Mouse (Mus musculus) heart, embryonic 15.5 days (tissue): ENCODE measurements at regions not wholly inside any gene's neighbourhood (a gene's known extent, or its start where the extent isn't known, plus 50 kb on each side); places are given as distances from the start of the nearest gene placed in this dataset.

ENCODE experiments used
- ATAC-seq: fragments of 200-750 bp; cut with Nextera tagmentation; replicated peaks from 2 replicates; pipeline ENCODE4 v1.8.0; 2017; ENCODE audit warnings: low read depth, moderate TSS enrichment; ENCODE audit not compliant: insufficient number of reproducible peaks, insufficient read depth, low FRiP score
- H3K27ac ChIP-seq: fragments of 300-500 bp; sonication (generic); 2 replicates; pipeline ENCODE4 v1.5.1; 2015; ENCODE audit warnings: mild to moderate bottlenecking, inconsistent platforms
- H3K27me3 ChIP-seq: fragments of 300-500 bp; sonication (generic); 2 replicates; pipeline ENCODE4 v1.6.1; 2015; ENCODE audit warnings: inconsistent platforms
- H3K36me3 ChIP-seq: fragments of 300-500 bp; sonication (generic); 2 replicates; pipeline ENCODE4 v1.6.1; 2015; ENCODE audit warnings: mild to moderate bottlenecking, inconsistent platforms
- H3K4me1 ChIP-seq: fragments of 300-500 bp; sonication (generic); replicated peaks from 2 replicates; pipeline ENCODE4 v1.6.1; 2015; ENCODE audit warnings: inconsistent platforms
- H3K4me2 ChIP-seq: fragments of 300-500 bp; sonication (generic); 2 replicates; pipeline ENCODE4 v1.6.1; 2015; ENCODE audit warnings: inconsistent platforms, mild to moderate bottlenecking, moderate library complexity
- H3K4me3 ChIP-seq: fragments of 300-500 bp; sonication (generic); 2 replicates; pipeline ENCODE4 v1.5.1; 2015; ENCODE audit warnings: mild to moderate bottlenecking, inconsistent platforms
- H3K9ac ChIP-seq: fragments of 300-500 bp; sonication (generic); 2 replicates; pipeline ENCODE4 v1.6.1; 2015; ENCODE audit warnings: mild to moderate bottlenecking, inconsistent platforms
- H3K9me3 ChIP-seq: fragments of 300-500 bp; sonication (generic); replicated peaks from 2 replicates; pipeline ENCODE4 v1.6.1; 2016; ENCODE audit warnings: inconsistent platforms
- WGBS: fragments of 180-500 bp; shearing (Covaris S2); methylation state at CpG from one replicate; pipeline ENCODE4 v1.1.7; 2015; ENCODE audit warnings: mixed read lengths; 5-methylcytosine and 5-hydroxymethylcytosine counted together

GRCm38 (mm10) chr13:45286651-45287050, 102.9 kb upstream of the Mylip start:
- no peaks in the 10 kb centered on the region for H3K36me3 ChIP-seq
- H3K4me2 ChIP-seq = no peak overlapping the region
- H3K4me1 ChIP-seq = no peaks in the 10 kb centered on the region
- H3K27ac ChIP-seq = no peak overlapping the region
- no peak overlapping the region for H3K4me3 ChIP-seq
- 90% methylated on average over 2 of the region's 2 CpGs for WGBS
- no peaks in the 10 kb centered on the region for H3K27me3 ChIP-seq
- no peak for ATAC-seq
- no peaks in the 10 kb centered on the region for H3K9me3 ChIP-seq
- H3K9ac ChIP-seq = no peak overlapping the region

- H3K4me1 ChIP-seq = no peaks in the 10 kb centered on the region
- no peak overlapping the region for H3K27ac ChIP-seq
- 90% methylated on average over 4 of the region's 4 CpGs for WGBS
- H3K27me3 ChIP-seq = no peaks in the 10 kb centered on the region
- no peaks in the 10 kb centered on the region for H3K36me3 ChIP-seq
- ATAC-seq = no peak
- H3K9me3 ChIP-seq = no peaks in the 10 kb centered on the region
- H3K4me2 ChIP-seq = no peak overlapping the region
- no peak overlapping the region for H3K9ac ChIP-seq
- H3K4me3 ChIP-seq = no peak overlapping the region
Measured at GRCm38 (mm10) chr13:45287217-45287616, 102.3 kb upstream of the Mylip start.

- no peaks in the 10 kb centered on the region for H3K9me3 ChIP-seq
- ATAC-seq = no peak
- H3K4me1 ChIP-seq = no peaks in the 10 kb centered on the region
- H3K36me3 ChIP-seq = no peaks in the 10 kb centered on the region
- no peaks in the 10 kb centered on the region for H3K27me3 ChIP-seq
- no peak overlapping the region for H3K27ac ChIP-seq
- H3K4me2 ChIP-seq = no peak overlapping the region
- no peak overlapping the region for H3K4me3 ChIP-seq
- 95% methylated on average over 11 of the region's 11 CpGs for WGBS
- H3K9ac ChIP-seq = no peak overlapping the region
Measured at GRCm38 (mm10) chr13:45289976-45290375, 99.6 kb upstream of the Mylip start.

GRCm38 (mm10) chr13:45294691-45295090, 94.9 kb upstream of the Mylip start:
- ATAC-seq = no peak
- 81% methylated on average over 10 of the region's 10 CpGs for WGBS

GRCm38 (mm10) chr13:45300610-45301009, 88.9 kb upstream of the Mylip start:
- Histone ChIP-seq H3K9me3 (no peaks in the 10 kb centered on the region), H3K9ac (no peak overlapping the region), H3K27me3 (no peaks in the 10 kb centered on the region), H3K4me1 (no peaks in the 10 kb centered on the region), H3K36me3 (no peaks in the 10 kb centered on the region), H3K4me3 (no peak overlapping the region), H3K4me2 (no peak overlapping the region), H3K27ac (no peak overlapping the region)
- 91% methylated on average over 8 of the region's 8 CpGs for WGBS
- no peak for ATAC-seq

More at GRCm38 (mm10) chr13:45294691-45295090, 94.9 kb upstream of the Mylip start:
- Histone ChIP-seq H3K9me3 (no peaks in the 10 kb centered on the region), H3K4me2 (no peak overlapping the region), H3K27ac (no peak overlapping the region), H3K4me1 (no peaks in the 10 kb centered on the region), H3K4me3 (no peak overlapping the region), H3K27me3 (no peaks in the 10 kb centered on the region), H3K9ac (no peak overlapping the region), H3K36me3 (no peaks in the 10 kb centered on the region)

- no peak overlapping the region for H3K27ac ChIP-seq
- no peaks in the 10 kb centered on the region for H3K36me3 ChIP-seq
- H3K27me3 ChIP-seq = no peaks in the 10 kb centered on the region
- no peaks in the 10 kb centered on the region for H3K4me1 ChIP-seq
- no peaks in the 10 kb centered on the region for H3K9me3 ChIP-seq
- no peak overlapping the region for H3K4me3 ChIP-seq
- H3K9ac ChIP-seq = no peak overlapping the region
- no peak for ATAC-seq
- 71% methylated on average over 10 of the region's 10 CpGs for WGBS
- no peak overlapping the region for H3K4me2 ChIP-seq
Measured at GRCm38 (mm10) chr13:45301191-45301905, 88.2 kb upstream of the Mylip start.

GRCm38 (mm10) chr13:45302796-45303195, 86.7 kb upstream of the Mylip start:
- Histone ChIP-seq H3K4me1 (no peaks in the 10 kb centered on the region), H3K4me3 (no peak overlapping the region), H3K36me3 (no peaks in the 10 kb centered on the region), H3K27me3 (no peaks in the 10 kb centered on the region), H3K27ac (no peak overlapping the region), H3K9me3 (no peaks in the 10 kb centered on the region), H3K9ac (no peak overlapping the region), H3K4me2 (no peak overlapping the region)
- ATAC-seq = no peak
- 82% methylated on average over 6 of the region's 6 CpGs for WGBS

GRCm38 (mm10) chr13:45306177-45306576, 83.4 kb upstream of the Mylip start:
- Histone ChIP-seq H3K4me2 (no peak overlapping the region), H3K27ac (no peak overlapping the region), H3K27me3 (no peaks in the 10 kb centered on the region), H3K9me3 (no peaks in the 10 kb centered on the region), H3K4me1 (no peaks in the 10 kb centered on the region), H3K4me3 (no peak overlapping the region), H3K36me3 (no peaks in the 10 kb centered on the region), H3K9ac (no peak overlapping the region)
- WGBS = 73% methylated on average over 5 of the region's 5 CpGs
- no peak for ATAC-seq

- no peak overlapping the region for H3K4me3 ChIP-seq
- no peak overlapping the region for H3K4me2 ChIP-seq
- 91% methylated on average over 3 of the region's 3 CpGs for WGBS
- no peak for ATAC-seq
- H3K9me3 ChIP-seq = no peaks in the 10 kb centered on the region
- H3K27ac ChIP-seq = no peak overlapping the region
- no peaks in the 10 kb centered on the region for H3K27me3 ChIP-seq
- H3K36me3 ChIP-seq = no peaks in the 10 kb centered on the region
- no peak overlapping the region for H3K9ac ChIP-seq
- H3K4me1 ChIP-seq = no peaks in the 10 kb centered on the region
Measured at GRCm38 (mm10) chr13:45307226-45307625, 82.3 kb upstream of the Mylip start.

GRCm38 (mm10) chr13:45319646-45320045, 69.9 kb upstream of the Mylip start:
- Histone ChIP-seq H3K27me3 (no peaks in the 10 kb centered on the region), H3K9me3 (no peaks in the 10 kb centered on the region), H3K27ac (no peak overlapping the region), H3K4me3 (no peak overlapping the region), H3K9ac (no peak overlapping the region), H3K4me2 (no peak overlapping the region), H3K36me3 (no peaks in the 10 kb centered on the region), H3K4me1 (no peaks in the 10 kb centered on the region)
- ATAC-seq = no peak
- 95% methylated on average over 6 of the region's 6 CpGs for WGBS

- H3K9me3 ChIP-seq = no peaks in the 10 kb centered on the region
- no peak for ATAC-seq
- WGBS = 68% methylated on average over 7 of the region's 7 CpGs
- H3K27me3 ChIP-seq = no peaks in the 10 kb centered on the region
- H3K36me3 ChIP-seq = no peaks in the 10 kb centered on the region
- no peak overlapping the region for H3K27ac ChIP-seq
- no peak overlapping the region for H3K4me2 ChIP-seq
- H3K9ac ChIP-seq = no peak overlapping the region
- H3K4me3 ChIP-seq = no peak overlapping the region
- no peaks in the 10 kb centered on the region for H3K4me1 ChIP-seq
Measured at GRCm38 (mm10) chr13:45325736-45326293, 63.7 kb upstream of the Mylip start.

- Histone ChIP-seq H3K27me3 (no peaks in the 10 kb centered on the region), H3K36me3 (no peaks in the 10 kb centered on the region), H3K9ac (no peak overlapping the region), H3K9me3 (no peaks in the 10 kb centered on the region), H3K4me2 (no peak overlapping the region), H3K27ac (no peak overlapping the region), H3K4me1 (no peaks in the 10 kb centered on the region), H3K4me3 (no peak overlapping the region)
- ATAC-seq = no peak
- WGBS = 87% methylated on average over 6 of the region's 6 CpGs
Measured at GRCm38 (mm10) chr13:45326751-45327150, 62.8 kb upstream of the Mylip start.
